Mouse (Mus musculus) MEL (cell line): ENCODE measurements around the gene Olfr651.
"Not testable (repeated sequence)": the region's sequence is repeated elsewhere in the genome, so short reads cannot be mapped to it uniquely, and the experiment has no call there.

Experiments
- CTCF ChIP-seq, 3 experiments: IDR thresholded peaks in 2 of 3; conservative IDR thresholded peaks in 1 of 3; 2 replicates each; pipeline ENCODE4 v1.5.1; 2011 to 2012; ENCODE audit warnings: low read length in 3 of 3, low read depth in 2 of 3, mild to moderate bottlenecking in 2 of 3, improper control_type of control experiment in 1 of 3, inconsistent platforms in 1 of 3, mixed read lengths in 1 of 3, moderate library complexity in 1 of 3; ENCODE audit not compliant: control insufficient read depth in 1 of 3, insufficient read depth in 1 of 3, poor library complexity in 1 of 3, severe bottlenecking in 1 of 3
- E2F4 ChIP-seq: IDR thresholded peaks from 2 replicates; pipeline ENCODE4 v1.6.1; 2011; ENCODE audit warnings: low read depth, low read length, improper control_type of control experiment, borderline replicate concordance
- ELF1 ChIP-seq: IDR thresholded peaks from 2 replicates; pipeline ENCODE4 v1.6.1; 2014; ENCODE audit warnings: low read depth, mild to moderate bottlenecking, inconsistent platforms, low read length, improper control_type of control experiment, moderate library complexity
- EP300 ChIP-seq, 2 experiments: IDR thresholded peaks; 2 replicates each; pipeline ENCODE4 v1.6.1; 2011; ENCODE audit warnings: improper control_type of control experiment in 2 of 2, low read length in 2 of 2, low read depth in 1 of 2, mild to moderate bottlenecking in 1 of 2
- ETS1 ChIP-seq: IDR thresholded peaks from 2 replicates; pipeline ENCODE4 v1.6.1; 2012; ENCODE audit warnings: low read depth, mild to moderate bottlenecking, inconsistent platforms, low read length, improper control_type of control experiment, moderate library complexity
- KAT2A ChIP-seq: conservative IDR thresholded peaks from 2 replicates; pipeline ENCODE4 v1.6.1; 2012; ENCODE audit warnings: low read depth, low read length, improper control_type of control experiment, inconsistent platforms
- MAX ChIP-seq: IDR thresholded peaks from 2 replicates; pipeline ENCODE4 v1.6.1; 2011; ENCODE audit warnings: low read length, improper control_type of control experiment
- MYC ChIP-seq: IDR thresholded peaks from 2 replicates; pipeline ENCODE4 v1.6.1; 2011; ENCODE audit warnings: low read depth, mild to moderate bottlenecking, low read length, improper control_type of control experiment, moderate library complexity
- NELFE ChIP-seq: IDR thresholded peaks from 2 replicates; pipeline ENCODE4 v1.6.1; 2011; ENCODE audit warnings: low read depth, low read length, improper control_type of control experiment
- POLR2A ChIP-seq, 2 experiments: IDR thresholded peaks; 2 replicates each; pipeline ENCODE4 v1.6.1; 2011 to 2012; ENCODE audit warnings: low read length in 2 of 2, mild to moderate bottlenecking in 2 of 2, control low read depth in 1 of 2, improper control_type of control experiment in 1 of 2, low read depth in 1 of 2, moderate library complexity in 1 of 2; ENCODE audit not compliant: control insufficient read depth in 1 of 2, insufficient read depth in 1 of 2, poor library complexity in 1 of 2
- POLR2AphosphoS5 ChIP-seq: IDR thresholded peaks from 2 replicates; pipeline ENCODE4 v1.6.1; 2012; ENCODE audit warnings: low read depth, borderline replicate concordance, mild to moderate bottlenecking, inconsistent platforms, low read length, moderate library complexity, mixed read lengths
- UBTF ChIP-seq: IDR thresholded peaks from 2 replicates; pipeline ENCODE4 v1.6.1; 2012; ENCODE audit warnings: low read depth, mild to moderate bottlenecking, inconsistent platforms, low read length, improper control_type of control experiment, moderate library complexity, borderline replicate concordance; ENCODE audit not compliant: insufficient read depth
- USF2 ChIP-seq, 2 experiments: IDR thresholded peaks; 2 replicates each; pipeline ENCODE4 v1.6.1; 2011 to 2012; ENCODE audit warnings: improper control_type of control experiment in 2 of 2, low read length in 2 of 2, borderline replicate concordance in 1 of 2, inconsistent platforms in 1 of 2, low read depth in 1 of 2, mild to moderate bottlenecking in 1 of 2; ENCODE audit not compliant: insufficient read depth in 1 of 2

DNA sequence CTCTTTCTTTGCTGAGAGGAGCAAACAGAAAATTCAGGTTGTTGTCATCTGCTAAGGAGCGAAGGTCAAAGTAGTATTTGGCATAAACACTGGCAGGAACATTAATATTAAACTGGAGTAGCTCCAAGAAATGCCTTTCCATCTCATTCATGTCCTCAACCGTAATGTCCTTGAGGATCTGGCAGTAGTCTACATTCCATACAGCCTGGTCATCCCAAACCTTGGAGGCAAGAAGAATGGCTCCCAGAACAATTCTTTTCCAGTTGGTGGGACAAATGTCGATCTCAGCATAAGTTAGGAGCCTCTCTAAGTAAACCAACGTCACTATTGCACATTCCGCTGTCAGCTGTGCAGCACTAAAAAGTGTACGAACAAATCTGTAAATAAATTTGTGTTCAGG lies 48.7 kb upstream of the Olfr651 start:
- not testable (repeated sequence) for TF ChIP-seq USF2 (IDR thresholded peaks at IDR 0.05; ENCODE audit: borderline replicate concordance in 1 of 2, insufficient read depth in 1 of 2, low read depth in 1 of 2, low read length in 2 of 2); NELFE; E2F4; POLR2A (IDR thresholded peaks at IDR 0.05; ENCODE audit: control insufficient read depth in 1 of 2, insufficient read depth in 1 of 2, low read depth in 1 of 2, low read length in 2 of 2, poor library complexity in 1 of 2); ELF1; KAT2A; CTCF (IDR thresholded peaks at IDR 0.05 in 2 of 3, conservative IDR thresholded peaks at IDR 0.05 in 1 of 3; ENCODE audit: control insufficient read depth in 1 of 3, insufficient read depth in 1 of 3, low read depth in 2 of 3, low read length in 3 of 3, poor library complexity in 1 of 3, severe bottlenecking in 1 of 3); UBTF; MYC; ETS1; POLR2AphosphoS5; MAX; EP300 (IDR thresholded peaks at IDR 0.05; ENCODE audit: low read depth in 1 of 2, low read length in 2 of 2)
